Mouse (Mus musculus): ENCODE measurements around the gene Spon2. TPM values are rescaled to one million over a fixed set of nuclear protein-coding genes. Genes with fewer than 3 reads are reported as not detected.

Spon2 gene
- polyA plus RNA-seq, 1 experiment from 2014 or later, result 3.7 TPM

DNA sequence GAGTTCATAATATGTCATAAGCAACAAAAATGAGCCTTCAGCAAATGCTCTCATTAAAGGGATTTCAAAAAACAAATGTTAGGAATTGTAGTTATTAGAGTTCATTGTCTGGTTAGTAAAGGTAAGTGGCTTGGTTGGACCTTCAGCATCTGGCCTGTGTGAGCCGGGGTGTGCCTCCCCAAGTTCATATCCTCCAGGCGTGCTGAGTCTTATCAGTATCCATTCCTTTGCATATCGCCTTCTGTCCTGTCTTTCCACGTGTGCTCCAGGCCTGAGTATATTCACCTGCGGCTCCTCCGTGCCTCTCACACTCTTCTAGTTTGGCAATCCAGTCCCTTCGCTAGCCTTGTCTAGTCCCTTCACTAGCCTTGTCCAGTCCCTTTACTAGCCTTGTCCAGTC, 11.9 kb downstream of the Spon2 start:
- H3K4me2 ChIP-seq (ENCODE audit: low read length), result no peak overlapping the region
- 92% methylated on average over 7 of the region's 7 CpGs for WGBS
- H3K36me3 ChIP-seq (ENCODE audit: control insufficient read depth, insufficient read depth), result no peaks in the 10 kb centered on the region
- H3K4me1 ChIP-seq (replicated peaks; ENCODE audit: control insufficient read depth, insufficient read depth, low read length), result 0 out of 2 replicates have a peak, but pooled peaks cover 2% of the 10 kb centered on the region
- ATAC-seq, result no peak
- H3K27ac ChIP-seq (ENCODE audit: low read length), result no peak overlapping the region
- no peaks in the 10 kb centered on the region for H3K27me3 ChIP-seq (replicated peaks; ENCODE audit: control insufficient read depth, insufficient read depth, low read length)
- H3K4me3 ChIP-seq (replicated peaks; ENCODE audit: low read length), result no peak overlapping the region
- H3K9ac ChIP-seq (replicated peaks; ENCODE audit: low read depth, low read length), result no peak overlapping the region
- H3K9me3 ChIP-seq (ENCODE audit: control insufficient read depth, low read length), result no peaks in the 10 kb centered on the region

DNA sequence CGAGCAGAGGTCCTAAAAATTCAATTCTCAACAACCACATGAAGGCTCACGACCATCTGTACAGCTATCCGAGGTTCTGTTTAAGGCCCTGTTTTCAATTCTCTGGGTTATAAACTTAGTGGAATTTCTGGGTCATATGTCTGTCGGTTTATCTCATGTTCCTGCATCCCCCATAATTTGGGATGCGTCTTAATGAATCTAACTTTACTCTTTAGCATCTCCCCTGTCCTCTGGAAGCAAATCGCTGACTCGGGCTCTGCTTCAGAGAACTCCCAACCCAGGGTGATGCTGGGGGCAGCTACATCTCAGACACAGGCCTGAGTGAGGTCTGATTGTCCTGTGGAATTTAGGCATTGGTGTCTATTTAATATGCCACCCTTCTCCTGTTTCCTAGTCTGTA, 14.0 kb downstream of the Spon2 start:
- H3K27ac ChIP-seq (ENCODE audit: low read length), result no peak overlapping the region
- no peaks in the 10 kb centered on the region for H3K27me3 ChIP-seq (replicated peaks; ENCODE audit: control insufficient read depth, insufficient read depth, low read length)
- no peak overlapping the region for H3K9ac ChIP-seq (replicated peaks; ENCODE audit: low read depth, low read length)
- no peak overlapping the region for H3K4me2 ChIP-seq (ENCODE audit: low read length)
- ATAC-seq, result no peak
- H3K4me1 ChIP-seq (replicated peaks; ENCODE audit: control insufficient read depth, insufficient read depth, low read length), result 0 out of 2 replicates have a peak, but pooled peaks cover 2% of the 10 kb centered on the region
- no peaks in the 10 kb centered on the region for H3K36me3 ChIP-seq (ENCODE audit: control insufficient read depth, insufficient read depth)
- H3K4me3 ChIP-seq (replicated peaks; ENCODE audit: low read length), result no peak overlapping the region
- no peaks in the 10 kb centered on the region for H3K9me3 ChIP-seq (ENCODE audit: control insufficient read depth, low read length)
- 78% methylated on average over 7 of the region's 7 CpGs for WGBS

DNA sequence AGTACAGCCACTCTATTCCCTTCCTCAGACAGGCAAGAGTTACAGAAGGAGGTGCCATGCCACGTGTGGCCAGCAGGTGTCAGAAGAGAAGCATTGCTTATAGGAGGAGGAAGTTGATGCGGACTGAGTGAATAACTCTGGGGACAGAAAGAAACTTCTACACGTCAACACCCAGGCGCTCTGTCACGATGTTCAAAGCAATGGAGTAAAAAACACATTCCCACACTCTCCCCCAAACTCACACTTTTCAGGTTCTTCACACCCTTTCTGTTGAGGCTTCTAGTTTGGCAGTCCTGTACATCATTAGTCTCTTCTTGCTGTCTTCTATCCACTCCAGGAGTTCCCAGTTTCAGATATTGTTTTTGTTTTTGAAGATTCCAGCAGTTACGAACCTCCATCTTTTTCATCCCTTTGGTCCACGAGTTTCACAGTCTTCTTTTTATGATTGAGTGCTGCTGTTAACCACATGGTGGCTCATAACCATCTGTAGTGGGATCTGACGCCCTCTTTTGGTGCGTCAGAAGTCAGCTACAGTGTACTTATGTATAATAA, 14.5 kb downstream of the Spon2 start:
- H3K4me2 ChIP-seq (ENCODE audit: low read length), result peak overlapping the region; percentile 20; the same call in 1 of the 2 replicates
- 17% methylated on average over 9 of the region's 9 CpGs for WGBS
- H3K27ac ChIP-seq (ENCODE audit: low read length), result no peak overlapping the region

DNA sequence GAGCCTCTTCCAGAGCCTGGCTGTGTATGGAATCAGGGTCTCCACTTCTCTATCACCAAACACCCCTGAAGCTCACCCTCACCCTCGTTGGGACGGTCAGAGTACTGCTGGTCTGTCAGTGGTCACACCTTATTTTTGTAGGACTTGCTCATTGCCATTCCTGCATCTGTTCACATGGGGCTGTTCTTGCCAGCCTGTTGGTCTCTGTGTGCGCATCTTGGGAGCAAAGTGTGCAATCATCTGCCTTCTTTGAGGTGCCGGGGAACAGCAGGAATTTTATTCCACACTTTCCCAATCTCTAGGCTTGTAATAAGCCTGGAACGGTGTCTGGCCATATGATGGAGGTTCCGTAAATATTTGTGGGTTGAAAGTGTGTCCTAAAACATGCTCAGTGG, 15.1 kb downstream of the Spon2 start:
- no peak overlapping the region for H3K27ac ChIP-seq (ENCODE audit: low read length)
- no peaks in the 10 kb centered on the region for H3K27me3 ChIP-seq (replicated peaks; ENCODE audit: control insufficient read depth, insufficient read depth, low read length)
- WGBS, result 87% methylated on average over 6 of the region's 6 CpGs
- no peak overlapping the region for H3K4me2 ChIP-seq (ENCODE audit: low read length)
- no peak overlapping the region for H3K9ac ChIP-seq (replicated peaks; ENCODE audit: low read depth, low read length)
- no peaks in the 10 kb centered on the region for H3K9me3 ChIP-seq (ENCODE audit: control insufficient read depth, low read length)
- H3K36me3 ChIP-seq (ENCODE audit: control insufficient read depth, insufficient read depth), result no peaks in the 10 kb centered on the region
- 0 out of 2 replicates have a peak, but pooled peaks cover 2% of the 10 kb centered on the region for H3K4me1 ChIP-seq (replicated peaks; ENCODE audit: control insufficient read depth, insufficient read depth, low read length)
- no peak overlapping the region for H3K4me3 ChIP-seq (replicated peaks; ENCODE audit: low read length)
- ATAC-seq, result no peak

More for the DNA sequence above, 14.5 kb downstream of the Spon2 start:
- Histone ChIP-seq H3K9me3 (ENCODE audit: control insufficient read depth, low read length) (no peaks in the 10 kb centered on the region), H3K4me3 (replicated peaks; ENCODE audit: low read length) (no peak overlapping the region), H3K9ac (replicated peaks; ENCODE audit: low read depth, low read length) (no peak overlapping the region), H3K36me3 (ENCODE audit: control insufficient read depth, insufficient read depth) (no peaks in the 10 kb centered on the region), H3K4me1 (replicated peaks; ENCODE audit: control insufficient read depth, insufficient read depth, low read length) (0 out of 2 replicates have a peak, but pooled peaks cover 2% of the 10 kb centered on the region), H3K27me3 (replicated peaks; ENCODE audit: control insufficient read depth, insufficient read depth, low read length) (no peaks in the 10 kb centered on the region)
- peak; percentile 67; the same call in 1 of the 2 replicates for ATAC-seq

DNA sequence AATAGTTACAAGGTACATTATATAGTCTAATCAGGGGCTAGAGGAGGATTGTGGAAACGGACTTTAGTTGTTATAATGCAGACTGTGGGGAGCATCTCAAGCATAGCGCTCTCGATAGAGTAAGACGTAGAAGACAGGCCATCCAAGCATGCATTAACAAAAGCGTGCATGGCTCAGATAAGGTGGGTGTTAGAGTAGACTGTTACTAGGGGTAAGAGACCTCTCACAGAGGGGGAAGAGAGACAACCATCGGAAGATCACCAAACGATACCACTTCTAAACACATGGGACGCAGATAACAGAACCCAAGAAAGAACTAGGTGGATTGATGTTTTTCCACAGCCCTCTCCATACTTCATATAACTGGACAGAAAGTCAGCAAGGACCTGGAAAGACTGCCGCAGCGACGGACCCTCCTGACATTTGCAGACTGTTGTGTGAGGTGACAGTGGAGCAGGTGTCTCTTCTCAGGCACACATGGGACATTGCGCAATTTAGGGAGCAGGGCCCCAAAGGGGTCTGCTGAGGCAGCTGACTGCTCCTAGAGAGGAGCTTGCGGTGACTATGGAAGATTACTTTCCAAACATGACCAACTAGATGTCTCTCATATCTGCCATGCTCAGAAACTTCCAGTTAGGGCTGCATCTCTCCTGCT, 15.6 kb downstream of the Spon2 start:
- no peak overlapping the region for H3K9ac ChIP-seq (replicated peaks; ENCODE audit: low read depth, low read length)
- H3K4me2 ChIP-seq (ENCODE audit: low read length), result no peak overlapping the region
- H3K9me3 ChIP-seq (ENCODE audit: control insufficient read depth, low read length), result no peaks in the 10 kb centered on the region
- 0 out of 2 replicates have a peak, but pooled peaks cover 2% of the 10 kb centered on the region for H3K4me1 ChIP-seq (replicated peaks; ENCODE audit: control insufficient read depth, insufficient read depth, low read length)
- H3K4me3 ChIP-seq (replicated peaks; ENCODE audit: low read length), result no peak overlapping the region
- H3K27ac ChIP-seq (ENCODE audit: low read length), result no peak overlapping the region
- ATAC-seq, result no peak
- no peaks in the 10 kb centered on the region for H3K36me3 ChIP-seq (ENCODE audit: control insufficient read depth, insufficient read depth)
- H3K27me3 ChIP-seq (replicated peaks; ENCODE audit: control insufficient read depth, insufficient read depth, low read length), result no peaks in the 10 kb centered on the region
- 92% methylated on average over 13 of the region's 13 CpGs for WGBS

DNA sequence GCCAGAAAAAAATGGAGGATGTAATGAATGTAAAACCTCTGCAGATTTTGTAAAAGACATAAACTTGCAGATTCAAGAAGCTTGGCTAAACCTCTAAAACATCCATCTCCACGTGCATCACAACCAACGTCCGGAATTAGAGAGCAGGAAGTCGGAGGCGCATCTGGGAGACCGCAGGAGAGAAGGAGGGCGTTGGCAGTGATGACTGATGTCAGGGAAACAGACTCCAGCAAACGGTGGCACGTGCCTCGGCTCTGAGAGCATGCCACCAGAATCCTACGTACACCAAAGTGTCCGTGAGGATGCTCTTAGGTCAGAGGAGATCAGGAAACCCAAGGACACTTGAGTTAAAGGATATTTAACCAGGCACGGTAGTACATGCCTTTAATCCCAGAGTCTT, 16.6 kb downstream of the Spon2 start:
- Histone ChIP-seq H3K4me2 (ENCODE audit: low read length) (no peak overlapping the region), H3K4me3 (replicated peaks; ENCODE audit: low read length) (no peak overlapping the region), H3K4me1 (replicated peaks; ENCODE audit: control insufficient read depth, insufficient read depth, low read length) (0 out of 2 replicates have a peak, but pooled peaks cover 2% of the 10 kb centered on the region), H3K27me3 (replicated peaks; ENCODE audit: control insufficient read depth, insufficient read depth, low read length) (no peaks in the 10 kb centered on the region), H3K27ac (ENCODE audit: low read length) (no peak overlapping the region), H3K9me3 (ENCODE audit: control insufficient read depth, low read length) (no peaks in the 10 kb centered on the region), H3K9ac (replicated peaks; ENCODE audit: low read depth, low read length) (no peak overlapping the region), H3K36me3 (ENCODE audit: control insufficient read depth, insufficient read depth) (no peaks in the 10 kb centered on the region)
- ATAC-seq, result no peak
- WGBS, result 72% methylated on average over 13 of the region's 13 CpGs

DNA sequence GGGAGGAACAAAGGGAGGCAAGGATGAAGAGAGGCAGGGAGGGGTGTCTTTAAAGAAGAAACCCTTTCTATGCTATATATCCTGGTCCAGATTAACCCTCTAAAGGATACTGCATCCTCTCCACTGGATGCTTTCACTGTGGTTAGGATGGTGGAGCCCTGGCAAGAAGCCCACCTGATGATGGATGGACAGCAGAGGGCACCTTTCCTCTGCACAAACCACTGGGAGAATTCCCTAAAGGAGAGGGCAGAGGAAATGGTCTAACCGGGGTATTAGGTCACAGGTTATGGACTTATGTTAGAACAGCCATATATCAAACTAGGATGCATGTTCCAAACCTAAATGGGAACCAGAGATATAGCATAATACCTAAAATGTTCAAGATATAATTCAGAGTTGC, 18.2 kb downstream of the Spon2 start:
- no peak for ATAC-seq
- Histone ChIP-seq H3K36me3 (ENCODE audit: control insufficient read depth, insufficient read depth) (no peaks in the 10 kb centered on the region), H3K9me3 (ENCODE audit: control insufficient read depth, low read length) (no peaks in the 10 kb centered on the region), H3K4me2 (ENCODE audit: low read length) (no peak overlapping the region), H3K9ac (replicated peaks; ENCODE audit: low read depth, low read length) (no peak overlapping the region), H3K27me3 (replicated peaks; ENCODE audit: control insufficient read depth, insufficient read depth, low read length) (no peaks in the 10 kb centered on the region), H3K4me3 (replicated peaks; ENCODE audit: low read length) (no peak overlapping the region), H3K27ac (ENCODE audit: low read length) (no peak overlapping the region), H3K4me1 (replicated peaks; ENCODE audit: control insufficient read depth, insufficient read depth, low read length) (0 out of 2 replicates have a peak, but pooled peaks cover 2% of the 10 kb centered on the region)
- WGBS, result 85% methylated on average over 1 of the region's 1 CpGs

DNA sequence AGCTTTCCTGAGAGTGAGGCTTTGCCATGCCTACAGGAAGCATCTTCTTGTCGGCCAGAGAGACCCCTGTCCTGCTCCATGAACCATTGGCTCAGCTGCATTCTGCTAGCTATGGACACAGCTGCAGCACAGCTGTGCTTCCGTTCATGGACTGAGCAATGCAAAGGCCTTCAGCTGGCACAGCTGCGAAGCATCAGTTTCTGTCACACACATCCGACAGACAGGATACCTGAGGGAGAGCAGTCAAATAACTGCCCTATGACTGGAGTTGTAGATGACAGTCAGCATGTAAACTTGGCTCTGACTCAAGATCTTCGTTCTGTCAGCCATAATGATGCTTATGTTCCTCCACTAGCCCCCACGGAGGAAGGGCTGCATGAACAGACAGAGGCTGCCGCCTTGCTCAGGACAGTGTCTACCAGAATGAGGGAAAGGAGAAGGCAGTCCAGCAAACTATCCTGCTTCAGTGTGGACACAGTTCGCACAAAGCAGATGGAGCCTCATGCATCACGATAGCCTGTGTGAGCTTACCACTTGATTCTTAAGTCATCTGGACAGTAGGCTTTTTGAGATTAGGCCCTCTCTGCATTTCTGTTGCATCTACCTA, 22.9 kb downstream of the Spon2 start:
- Histone ChIP-seq H3K4me1 (replicated peaks; ENCODE audit: control insufficient read depth, insufficient read depth, low read length) (no peaks in the 10 kb centered on the region), H3K9ac (replicated peaks; ENCODE audit: low read depth, low read length) (no peak overlapping the region), H3K27me3 (replicated peaks; ENCODE audit: control insufficient read depth, insufficient read depth, low read length) (no peaks in the 10 kb centered on the region), H3K27ac (ENCODE audit: low read length) (no peak overlapping the region), H3K4me3 (replicated peaks; ENCODE audit: low read length) (no peak overlapping the region), H3K36me3 (ENCODE audit: control insufficient read depth, insufficient read depth) (no peaks in the 10 kb centered on the region), H3K4me2 (ENCODE audit: low read length) (no peak overlapping the region), H3K9me3 (ENCODE audit: control insufficient read depth, low read length) (no peaks in the 10 kb centered on the region)
- WGBS, result 84% methylated on average over 9 of the region's 9 CpGs
- ATAC-seq, result no peak

DNA sequence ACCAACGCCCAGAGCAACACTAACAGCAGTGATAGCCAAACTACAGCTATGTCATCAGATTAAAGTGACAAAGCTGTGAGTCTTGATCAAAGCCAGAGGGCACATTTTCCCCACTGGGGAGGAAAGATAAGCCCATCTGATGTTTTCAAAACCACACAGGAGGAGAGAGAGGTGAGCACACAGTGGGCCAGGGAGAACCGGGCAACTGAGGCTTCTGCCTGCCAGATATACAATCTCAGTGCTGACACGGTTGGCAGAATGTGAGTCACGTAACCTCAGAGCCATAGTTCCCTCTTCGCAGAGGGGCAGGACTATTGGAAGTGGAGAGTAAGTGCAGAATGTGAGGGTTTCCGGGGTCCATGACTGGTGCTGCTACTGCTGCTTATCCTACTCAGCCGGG, 24.7 kb downstream of the Spon2 start:
- no peak overlapping the region for H3K4me3 ChIP-seq (replicated peaks; ENCODE audit: low read length)
- H3K27ac ChIP-seq (ENCODE audit: low read length), result no peak overlapping the region
- H3K9ac ChIP-seq (replicated peaks; ENCODE audit: low read depth, low read length), result no peak overlapping the region
- no peak for ATAC-seq
- no peaks in the 10 kb centered on the region for H3K36me3 ChIP-seq (ENCODE audit: control insufficient read depth, insufficient read depth)
- H3K4me1 ChIP-seq (replicated peaks; ENCODE audit: control insufficient read depth, insufficient read depth, low read length), result no peaks in the 10 kb centered on the region
- H3K4me2 ChIP-seq (ENCODE audit: low read length), result no peak overlapping the region
- H3K27me3 ChIP-seq (replicated peaks; ENCODE audit: control insufficient read depth, insufficient read depth, low read length), result no peaks in the 10 kb centered on the region
- H3K9me3 ChIP-seq (ENCODE audit: control insufficient read depth, low read length), result no peaks in the 10 kb centered on the region
- 73% methylated on average over 7 of the region's 7 CpGs for WGBS

Measured in forebrain, embryonic 16.5 days (tissue).